Mouse (Mus musculus) 3T3-L1 (cell line): ENCODE data around the gene Mthfd1.
"Not testable (repeated sequence)": the region's sequence is repeated elsewhere in the genome, so short reads cannot be mapped to it uniquely, and the experiment has no call there.

Experiments
- DNase-seq: peaks from one replicate; pipeline ENCODE4 v3.0.0-alpha.2; 2015; ENCODE audit warnings: low read depth, low spot score

Mthfd1 gene

GRCm38 (mm10) chr12:76254725-76255498 is at the start of gene Mthfd1:
Mthfd1 (plus strand) TSS chr12:76255298.
- DNase-seq, result peak; percentile 97

DNA sequence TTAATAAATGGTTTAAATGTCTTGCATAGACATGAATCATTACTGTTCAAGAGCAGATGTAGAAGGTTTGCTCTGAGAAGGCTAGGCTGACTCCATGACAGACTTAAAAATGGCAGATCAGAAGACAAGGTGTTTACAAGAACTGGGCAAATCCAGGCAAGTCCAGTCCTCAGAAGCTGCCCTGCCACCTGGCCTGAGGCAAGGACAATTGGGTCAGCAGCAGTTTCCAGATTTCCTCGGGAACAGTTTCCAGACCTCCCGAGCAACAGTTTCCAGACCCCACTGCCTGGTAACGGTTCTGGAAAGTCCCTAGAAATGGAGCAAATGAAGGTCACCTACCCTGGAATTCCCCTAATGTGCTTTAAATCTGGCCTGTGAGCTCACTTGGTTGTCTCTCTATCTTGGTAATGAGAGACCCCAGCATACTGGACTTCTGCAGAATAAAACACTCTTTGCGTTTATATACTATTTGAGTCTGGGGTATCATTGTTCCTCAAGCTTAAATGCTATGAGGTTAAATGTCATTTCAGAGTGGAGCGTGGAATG is 45.6 kb upstream of the Mthfd1 start:
- no peak for DNase-seq

- no peak for DNase-seq
These were observed 40.0 kb upstream of the Mthfd1 start for GRCm38 (mm10) chr12:76215121-76215520.

- no peak for DNase-seq
These were observed 38.4 kb upstream of the Mthfd1 start for GRCm38 (mm10) chr12:76216716-76217115.

DNA sequence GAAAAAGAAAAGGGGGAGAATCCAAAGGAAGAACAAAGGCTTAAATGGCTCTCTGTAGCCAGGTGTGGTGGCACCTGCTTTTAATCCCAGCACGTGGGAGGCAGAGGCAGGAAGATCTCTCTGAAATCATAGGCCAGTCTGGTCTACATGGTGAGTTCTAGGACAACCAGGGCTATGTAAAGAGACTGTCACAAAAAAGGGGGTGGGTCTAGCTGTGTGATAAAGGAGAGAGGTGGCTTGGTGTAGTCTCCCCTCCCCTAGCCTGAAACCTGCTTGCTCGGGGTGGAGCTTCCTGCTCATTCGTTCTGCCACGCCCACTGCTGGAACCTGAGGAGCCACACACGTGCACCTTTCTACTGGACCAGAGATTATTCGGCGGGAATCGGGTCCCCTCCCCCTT is 33.0 kb upstream of the Mthfd1 start:
- not testable (repeated sequence) for DNase-seq

DNA sequence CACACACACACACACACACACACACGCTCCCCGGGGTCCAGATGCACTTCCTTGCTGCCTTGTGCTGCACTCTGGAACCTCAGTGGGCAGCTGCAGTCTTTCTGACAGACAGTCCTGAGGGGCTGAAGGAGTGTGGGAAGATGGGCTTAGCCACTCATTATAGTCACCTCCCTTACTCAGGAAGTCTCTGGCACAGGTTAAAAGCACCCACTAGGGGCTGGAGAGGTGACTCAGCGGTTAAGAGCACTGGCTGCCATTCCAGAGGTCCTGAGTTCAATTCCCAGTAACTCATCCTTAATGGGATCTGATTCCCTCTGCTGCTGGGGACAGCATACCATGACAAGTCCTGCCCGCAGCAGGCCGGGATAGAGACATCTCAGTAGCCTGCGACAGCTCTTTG is 24.5 kb upstream of the Mthfd1 start:
- DNase-seq, result no peak

DNA sequence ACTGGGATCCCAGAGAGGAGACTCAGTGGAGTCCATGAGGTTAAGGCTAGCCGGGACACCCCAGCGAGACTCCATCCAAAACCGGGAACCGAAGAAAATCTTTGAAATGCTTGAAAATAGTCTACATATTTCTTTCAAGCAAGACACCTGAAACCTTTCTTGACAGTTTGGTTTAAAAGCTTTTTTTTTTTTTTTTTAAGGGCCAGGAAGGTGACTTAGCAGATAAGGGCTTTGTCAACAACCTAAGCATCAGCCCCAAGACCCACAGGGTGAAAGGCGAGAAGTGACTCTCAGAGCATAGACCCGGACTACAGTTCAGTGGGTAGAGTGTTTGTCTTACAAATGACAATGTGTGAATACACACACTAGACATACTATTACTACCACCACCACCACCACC is 19.8 kb upstream of the Mthfd1 start:
- no peak for DNase-seq

DNA sequence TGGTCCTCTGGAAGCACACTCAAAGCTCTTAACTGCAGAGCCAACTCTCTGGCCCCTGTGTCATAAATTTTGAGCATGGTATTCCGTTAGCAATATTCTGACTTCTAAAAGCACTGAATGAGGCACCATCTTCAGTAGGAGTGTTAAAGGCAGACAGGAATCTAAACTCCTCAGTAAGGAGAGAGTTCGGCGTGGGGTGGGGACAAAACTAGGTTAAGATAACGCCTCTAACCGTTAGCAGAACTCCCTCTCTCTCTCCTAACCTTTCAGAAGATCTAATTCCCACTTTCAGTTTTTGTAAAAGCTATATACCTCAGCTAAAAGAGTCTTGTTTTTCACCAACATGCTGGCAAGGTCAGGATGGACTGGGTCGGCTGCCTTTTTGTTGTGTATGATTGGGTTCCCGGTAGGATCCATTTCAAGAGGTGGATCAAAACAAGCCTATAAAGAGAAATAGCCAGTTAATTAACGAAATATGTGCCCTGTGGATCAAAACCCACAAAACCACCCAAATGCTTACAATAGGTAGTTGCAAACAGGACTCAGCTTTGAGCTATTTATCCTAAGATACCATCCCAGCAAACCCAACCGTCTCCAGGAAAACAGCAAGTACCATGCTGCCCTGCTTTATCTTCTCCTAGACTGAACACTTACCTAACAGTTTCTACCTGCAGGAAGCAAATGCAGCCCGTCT is 15.8 kb upstream of the Mthfd1 start:
- DNase-seq, result no peak

DNA sequence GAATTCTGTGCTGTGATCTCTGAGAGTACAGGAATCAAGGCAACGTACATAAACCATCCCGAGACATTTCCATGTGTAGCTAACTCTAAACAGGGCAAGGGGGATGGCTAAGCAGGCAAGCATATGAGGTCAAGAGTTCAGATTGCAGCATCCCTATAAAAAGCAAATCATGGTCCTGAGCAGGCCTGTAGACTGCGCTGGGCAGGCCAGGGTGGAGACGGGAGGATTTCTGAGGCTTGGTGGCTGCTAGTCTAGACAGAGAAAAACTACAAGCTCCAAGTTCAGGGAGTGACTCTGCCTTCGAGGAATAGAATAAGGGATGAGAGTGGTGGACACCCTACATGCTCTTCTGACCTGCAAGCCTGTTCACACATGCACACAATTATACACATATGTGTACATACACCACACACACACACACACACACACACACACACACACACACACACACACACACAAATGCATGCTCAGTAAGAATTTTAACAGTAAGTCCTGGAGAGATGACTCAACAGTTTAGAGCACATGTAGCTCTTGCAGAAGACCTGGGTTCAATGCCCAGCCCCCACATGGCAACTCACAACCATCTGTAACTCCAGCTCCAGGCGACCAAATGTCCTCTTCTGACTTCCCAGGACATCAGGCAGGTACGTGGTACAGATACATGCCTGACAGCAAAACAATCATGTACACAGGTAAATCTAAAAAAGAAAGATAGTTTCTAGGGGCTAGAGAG is 15.1 kb upstream of the Mthfd1 start:
- DNase-seq, result no peak

- DNase-seq, result no peak
These were observed 14.4 kb upstream of the Mthfd1 start for GRCm38 (mm10) chr12:76240670-76241069.

DNA sequence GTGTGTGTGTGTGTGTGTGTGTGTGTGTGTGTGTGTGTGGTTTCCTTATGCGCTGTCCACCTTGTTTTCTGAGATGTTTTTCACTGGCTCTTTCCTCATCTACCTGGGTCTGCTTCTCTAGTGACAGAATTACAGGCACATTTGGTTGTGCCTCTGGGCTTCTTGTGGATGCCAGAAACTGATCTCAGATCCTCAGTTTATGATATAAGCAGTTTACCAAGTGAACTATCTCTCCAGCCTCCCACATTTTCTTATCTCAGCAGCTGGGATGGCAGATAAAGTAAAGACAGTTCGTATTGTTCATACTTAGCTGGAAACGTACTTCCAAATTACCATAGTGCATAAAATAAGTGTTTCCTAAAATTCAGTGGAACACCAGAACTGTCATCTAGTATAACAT is 14.0 kb upstream of the Mthfd1 start:
- DNase-seq, result no peak

DNA sequence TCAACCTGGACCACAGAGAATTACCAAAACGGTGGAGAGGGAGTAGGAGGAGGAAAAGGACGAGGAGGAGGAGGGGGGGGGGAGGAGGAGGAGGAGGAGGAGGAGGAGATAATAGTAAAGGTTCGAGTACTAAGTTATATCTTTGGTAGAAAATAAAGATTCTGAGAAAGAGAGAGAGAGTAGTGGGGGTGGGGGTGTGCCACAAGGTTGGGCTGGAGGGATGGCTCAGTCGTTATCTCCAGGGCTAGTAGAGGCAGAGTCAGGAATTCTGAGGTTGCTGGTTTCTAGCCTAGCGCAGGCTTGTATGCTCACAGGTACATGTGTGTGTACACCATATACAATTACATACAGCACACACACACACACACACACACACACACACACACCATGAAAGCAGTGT is 13.3 kb upstream of the Mthfd1 start:
- DNase-seq, result no peak

DNA sequence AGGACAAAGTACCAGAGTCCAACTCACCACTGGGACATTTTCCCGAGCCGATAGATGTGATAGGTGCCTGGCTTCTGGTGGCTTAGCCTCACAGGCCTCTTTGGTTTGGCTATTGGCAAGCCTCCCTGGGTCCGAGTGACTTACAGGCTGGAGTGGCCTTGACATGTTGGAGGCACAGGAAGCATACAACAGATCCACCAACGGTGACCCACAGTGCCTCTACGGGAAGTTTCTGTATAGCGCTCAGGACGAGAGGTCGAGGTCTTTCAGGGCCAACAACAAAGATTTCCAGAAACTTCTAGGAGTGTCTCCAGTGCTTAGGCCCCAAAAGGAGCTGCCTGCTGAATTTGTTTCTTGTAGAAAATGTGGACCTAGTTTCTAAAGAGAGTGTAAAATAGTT is 10.1 kb upstream of the Mthfd1 start:
- DNase-seq, result no peak

GRCm38 (mm10) chr12:76246646-76247045 is 8.5 kb upstream of the Mthfd1 start, which contains the start of gene Tex21:
Tex21 (minus strand) TSS chr12:76246746.
- no peak for DNase-seq

DNA sequence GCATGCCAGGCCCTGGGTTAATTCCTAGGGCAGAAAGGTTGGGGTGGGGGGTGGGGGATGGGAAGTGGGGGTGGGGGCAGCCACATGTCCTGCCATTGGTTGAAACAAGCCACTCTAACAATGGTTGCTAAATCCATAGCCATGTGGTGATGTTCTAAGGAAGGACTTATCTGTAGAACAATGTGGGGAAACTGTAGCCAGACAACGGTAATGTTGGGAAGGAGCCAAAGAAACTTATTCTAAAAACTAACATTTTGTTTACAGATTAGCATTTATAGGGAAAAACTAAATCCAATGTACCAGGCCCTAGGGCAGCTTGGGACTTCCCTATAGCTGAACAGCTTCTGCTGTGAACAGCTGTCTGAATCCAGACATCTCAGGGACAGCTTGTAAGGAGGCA is 2.0 kb upstream of the Mthfd1 start:
- no peak for DNase-seq

- DNase-seq, result no peak
These were observed 1.5 kb upstream of the Mthfd1 start for GRCm38 (mm10) chr12:76253591-76253990.

DNA sequence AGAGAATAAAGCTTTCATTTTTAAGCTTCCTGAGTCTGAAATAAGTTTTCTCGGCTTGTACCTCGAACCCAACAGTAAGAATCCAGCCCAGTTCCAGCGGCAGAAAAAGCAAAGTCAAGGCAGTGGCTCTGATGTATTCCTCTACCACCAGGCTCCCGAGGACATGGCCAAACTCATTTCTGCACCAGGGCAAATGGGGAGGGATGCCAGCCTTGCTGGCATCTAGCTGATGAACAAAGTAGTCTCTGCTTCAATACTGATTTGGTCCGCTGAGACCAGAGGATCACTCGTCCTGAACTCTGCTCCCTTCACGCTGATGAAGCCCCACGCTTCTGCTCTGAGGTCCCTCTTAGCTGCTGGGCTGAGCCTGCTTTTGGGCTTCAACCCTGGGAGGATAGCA is 1.1 kb upstream of the Mthfd1 start:
- DNase-seq, result no peak

- DNase-seq, result peak; percentile 63
These were observed 389 bp downstream of the Mthfd1 start for GRCm38 (mm10) chr12:76255499-76255875.

- DNase-seq, result peak; percentile 40
These were observed 1.2 kb downstream of the Mthfd1 start for GRCm38 (mm10) chr12:76256114-76256843.

DNA sequence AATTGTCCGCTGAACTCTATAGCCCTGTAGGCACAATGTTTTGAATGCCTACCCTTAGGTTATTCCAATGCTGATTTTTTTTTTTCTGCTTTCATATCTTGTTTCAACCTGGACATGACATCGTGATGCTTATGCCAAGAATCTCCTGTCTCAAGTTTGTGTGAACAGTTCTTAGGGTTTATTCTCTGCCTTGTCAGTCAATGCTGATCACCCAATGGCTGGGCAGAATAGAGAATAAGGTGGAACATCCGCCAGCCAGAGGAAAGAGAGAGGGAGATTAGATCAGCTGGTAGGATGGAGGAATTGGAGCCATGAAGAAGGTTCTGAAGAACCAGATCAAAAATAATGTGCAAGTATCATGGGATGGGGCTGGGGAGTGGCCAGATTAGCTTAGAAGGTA is 5.6 kb downstream of the Mthfd1 start:
- DNase-seq, result no peak

- DNase-seq, result no peak
These were observed 6.5 kb downstream of the Mthfd1 start for GRCm38 (mm10) chr12:76261556-76261955.

GRCm38 (mm10) chr12:76262918-76263317 is 7.8 kb downstream of the Mthfd1 start:
- DNase-seq, result no peak
